ENCODE assay signal across 9 mouse cellular contexts in the genomic region with DNA sequence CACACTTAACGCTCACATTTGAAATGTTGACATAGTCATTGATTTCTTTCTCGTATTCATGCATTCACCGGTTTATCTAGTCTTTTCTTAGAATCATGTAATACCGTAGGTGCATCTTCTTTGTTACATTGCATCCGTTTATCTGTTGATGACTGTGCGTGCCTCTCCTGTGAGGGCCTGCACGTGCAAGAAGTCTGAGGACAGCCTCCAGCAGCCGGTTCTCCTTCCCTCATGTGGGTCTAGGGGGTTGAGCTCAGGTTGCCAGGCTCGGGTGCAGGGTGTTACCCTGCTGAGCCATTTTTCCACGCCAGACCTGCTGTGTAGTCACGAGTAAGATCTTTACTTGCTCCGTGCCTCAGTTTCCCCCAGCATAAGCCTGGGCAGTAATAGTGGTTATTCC. TPM values are rescaled to one million over a fixed set of nuclear protein-coding genes. Genes with fewer than 3 reads are reported as not detected.
DNase-seq lines count a peak whose midpoint lies in the region; ATAC-seq lines count a peak whose summit lies in the region.
"Had no signal": no experiment of that assay in that cellular context is flagged by ENCODE, and none has a peak within 500 bp of the region (broad histone marks: within the 10 kb centered on the region; RNA-seq: fewer than 3 reads in every experiment).

No protein-coding gene starts in this region.

- H3K27ac ChIP-seq in kidney, embryonic 14.5 days (ENCODE audit: low read depth, low read length), result no peak overlapping the region
- H3K27ac ChIP-seq in embryonic facial prominence, embryonic 12.5 days, result no peak overlapping the region; the same call in 1 of the 2 replicates
- no peak overlapping the region for H3K27ac ChIP-seq in intestine, embryonic 14.5 days (ENCODE audit: low read depth)
- no peak overlapping the region for H3K27ac ChIP-seq in midbrain, embryonic 14.5 days (replicated peaks; ENCODE audit: low read depth, low read length)
- H3K27ac ChIP-seq: macrophage had no signal

- H3K9me3 ChIP-seq in kidney, embryonic 14.5 days (ENCODE audit: control insufficient read depth, low read length), result no peaks in the 10 kb centered on the region
- no peaks in the 10 kb centered on the region for H3K9me3 ChIP-seq in embryonic facial prominence, embryonic 12.5 days
- no peaks in the 10 kb centered on the region for H3K9me3 ChIP-seq in intestine, embryonic 14.5 days (ENCODE audit: control insufficient read depth, low read length)
- H3K9me3 ChIP-seq in midbrain, embryonic 14.5 days (ENCODE audit: control insufficient read depth, low read length), result no peaks in the 10 kb centered on the region

- H3K9ac ChIP-seq in kidney, embryonic 14.5 days (ENCODE audit: low read depth, low read length), result no peak overlapping the region
- no peak overlapping the region for H3K9ac ChIP-seq in embryonic facial prominence, embryonic 12.5 days
- peak overlapping the region; percentile 37 for H3K9ac ChIP-seq in intestine, embryonic 14.5 days (ENCODE audit: low read length)
- no peak overlapping the region; the same call in 1 of the 2 replicates for H3K9ac ChIP-seq in midbrain, embryonic 14.5 days (replicated peaks; ENCODE audit: low read length)

- no peaks in the 10 kb centered on the region for H3K36me3 ChIP-seq in kidney, embryonic 14.5 days (ENCODE audit: control insufficient read depth, insufficient read depth, low read length)
- H3K36me3 ChIP-seq in embryonic facial prominence, embryonic 12.5 days, result no peaks in the 10 kb centered on the region
- H3K36me3 ChIP-seq in intestine, embryonic 14.5 days (ENCODE audit: control insufficient read depth, insufficient read depth, low read length), result 0 out of 2 replicates have a peak, but pooled peaks cover under 1% of the 10 kb centered on the region
- H3K36me3 ChIP-seq in midbrain, embryonic 14.5 days (ENCODE audit: control insufficient read depth, insufficient read depth, low read length), result no peaks in the 10 kb centered on the region

- peak overlapping the region; percentile 86; the same call in 1 of the 2 replicates for H3K4me3 ChIP-seq in kidney, embryonic 14.5 days (ENCODE audit: low read length)
- H3K4me3 ChIP-seq in embryonic facial prominence, embryonic 12.5 days, result no peak overlapping the region; the same call in 1 of the 2 replicates
- H3K4me3 ChIP-seq in intestine, embryonic 14.5 days (ENCODE audit: low read depth, low read length), result peak overlapping the region; percentile 53
- no peak overlapping the region for H3K4me3 ChIP-seq in midbrain, embryonic 14.5 days (replicated peaks; ENCODE audit: low read depth, low read length)

- H3K4me1 ChIP-seq in kidney, embryonic 14.5 days (ENCODE audit: control insufficient read depth, insufficient read depth, low read length), result peaks cover 28% of the 10 kb centered on the region
- H3K4me1 ChIP-seq in embryonic facial prominence, embryonic 12.5 days, result peaks cover 37% of the 10 kb centered on the region
- H3K4me1 ChIP-seq in intestine, embryonic 14.5 days (replicated peaks; ENCODE audit: control insufficient read depth, insufficient read depth, low read length), result peaks cover 22% of the 10 kb centered on the region
- peaks cover 23% of the 10 kb centered on the region for H3K4me1 ChIP-seq in midbrain, embryonic 14.5 days (ENCODE audit: control insufficient read depth, insufficient read depth, low read length)

- 77% methylated on average over 12 of the region's 12 CpGs for WGBS in kidney, embryonic 14.5 days
- WGBS in embryonic facial prominence, embryonic 12.5 days, result 66% methylated on average over 12 of the region's 12 CpGs
- 69% methylated on average over 12 of the region's 12 CpGs for WGBS in intestine, embryonic 14.5 days
- WGBS in midbrain, embryonic 14.5 days, result 82% methylated on average over 12 of the region's 12 CpGs

- no peak for DNase-seq in kidney, adult 9 months
- no peak for DNase-seq in intestine, embryonic 14.5 days (ENCODE audit: low spot score)
- DNase-seq in midbrain, embryonic 14.5 days, result no peak
- no peak for DNase-seq in MN1 (ENCODE audit: low spot score)
- DNase-seq in urinary bladder, postnatal 14 days (ENCODE audit: low spot score), result no peak

- no peak for ATAC-seq in kidney, embryonic 14.5 days (ENCODE audit: low FRiP score, low TSS enrichment)
- no peak for ATAC-seq in embryonic facial prominence, embryonic 12.5 days (ENCODE audit: insufficient number of reproducible peaks, insufficient read depth, low FRiP score, low TSS enrichment)
- ATAC-seq in intestine, embryonic 14.5 days (replicated peaks; ENCODE audit: low FRiP score, low TSS enrichment, low read depth), result no peak
- ATAC-seq in midbrain, embryonic 14.5 days (ENCODE audit: low FRiP score, low TSS enrichment), result no peak
- ATAC-seq in erythroid progenitor cell, adult 5-6 weeks (replicated peaks; ENCODE audit: low FRiP score, poor library complexity, severe bottlenecking), result no peak

- peak overlapping the region; percentile 56; the same call in 1 of the 2 replicates for H3K4me2 ChIP-seq in kidney, embryonic 14.5 days (replicated peaks; ENCODE audit: low read depth, low read length)
- H3K4me2 ChIP-seq in embryonic facial prominence, embryonic 12.5 days (replicated peaks), result peak overlapping the region; percentile 72
- H3K4me2 ChIP-seq in intestine, embryonic 14.5 days (ENCODE audit: low read length), result peak overlapping the region; percentile 59
- H3K4me2 ChIP-seq in midbrain, embryonic 14.5 days (ENCODE audit: low read length), result peak overlapping the region; percentile 72; the same call in 1 of the 2 replicates

- H3K27me3 ChIP-seq in kidney, embryonic 14.5 days (ENCODE audit: control insufficient read depth, insufficient read depth, low read length), result no peaks in the 10 kb centered on the region
- H3K27me3 ChIP-seq in embryonic facial prominence, embryonic 12.5 days, result no peaks in the 10 kb centered on the region
- H3K27me3 ChIP-seq in intestine, embryonic 14.5 days (replicated peaks; ENCODE audit: control insufficient read depth, insufficient read depth, low read length), result no peaks in the 10 kb centered on the region
- no peaks in the 10 kb centered on the region for H3K27me3 ChIP-seq in midbrain, embryonic 14.5 days (ENCODE audit: control insufficient read depth, insufficient read depth, low read length)

RNA-seq across cellular contexts. Expression of gene Slc13a4, which starts 52.9 kb away (rescaled TPM):
- polyA plus RNA-seq in kidney, embryonic 14.5 days (2014; fragmentation: Nextera tagmentation; extraction: Ambion mirVana), result 0.05 TPM in 1 of 2 replicates, not detected in the other
- 0.57 and 0.59 TPM in 2 replicates for polyA plus RNA-seq in embryonic facial prominence, embryonic 12.5 days (2016; fragmentation: Nextera tagmentation; extraction: Ambion mirVana)
- 0.65 and 0.97 TPM in 2 replicates for polyA plus RNA-seq in intestine, embryonic 14.5 days (2014; fragmentation: Nextera tagmentation; extraction: Ambion mirVana)
- polyA plus RNA-seq in midbrain, embryonic 14.5 days (2014; fragmentation: Nextera tagmentation; extraction: Ambion mirVana), result 0.19 and 3.3 TPM in 2 replicates
- not detected in 2 replicates for total RNA-seq in erythroid progenitor cell, adult 5-6 weeks (2015; ENCODE audit: low replicate concordance)
- total RNA-seq in erythroid progenitor cell, adult 5-6 weeks (2017; ENCODE audit: low replicate concordance), result not detected in 2 replicates
- polyA plus RNA-seq: macrophage had no signal

Comparison
In these comparisons a context has a peak if more than half of its experiments do, and no peak if none do; other contexts are left out.
1. H3K4me3 ChIP-seq: peak in kidney, embryonic 14.5 days (single experiment) and intestine, embryonic 14.5 days (single experiment); none in embryonic facial prominence, embryonic 12.5 days (single experiment) and midbrain, embryonic 14.5 days (single experiment).
2. Peak in every context shown above with its lines, with median percentiles within 50 percentile points of each other: H3K4me2 ChIP-seq.